Comparison of ENCODE assay signal across 11 mouse cellular contexts in the genomic region with DNA sequence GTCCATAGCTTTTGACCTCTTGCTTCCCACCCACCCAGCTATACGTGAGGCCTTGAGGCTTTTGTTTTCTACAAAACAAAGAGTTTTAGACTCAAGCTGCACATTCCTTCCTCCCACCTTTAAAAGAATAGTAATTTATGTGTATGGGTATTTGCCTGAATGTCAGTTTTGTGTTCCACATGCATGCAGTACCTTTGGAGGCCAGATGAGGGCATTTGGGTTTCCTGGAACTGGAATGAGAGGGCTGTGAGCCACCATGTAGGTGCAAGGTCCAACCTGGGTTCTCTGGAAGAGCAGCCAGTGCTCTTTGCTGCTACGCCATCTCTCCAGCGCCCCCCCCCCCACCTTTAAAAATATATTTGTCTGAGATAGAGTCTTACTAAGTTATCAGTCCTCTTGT. TPM values are rescaled to one million over a fixed set of nuclear protein-coding genes. Genes with fewer than 3 reads are reported as not detected.
DNase-seq lines count a peak whose midpoint lies in the region; ATAC-seq and TF ChIP-seq lines count a peak whose summit lies in the region.
"Had no signal": no experiment of that assay in that cellular context is flagged by ENCODE, and none has a peak within 500 bp of the region (broad histone marks: within the 10 kb centered on the region; RNA-seq: fewer than 3 reads in every experiment).

No protein-coding gene starts in this region.

- no peak overlapping the region for H3K27ac ChIP-seq in heart, postnatal 0 days (ENCODE audit: low read depth)
- H3K27ac ChIP-seq in midbrain, embryonic 14.5 days (replicated peaks; ENCODE audit: low read depth, low read length), result no peak overlapping the region
- H3K27ac ChIP-seq in midbrain, embryonic 13.5 days, result no peak overlapping the region
- H3K27ac ChIP-seq: macrophage had no signal

- no peaks in the 10 kb centered on the region for H3K9me3 ChIP-seq in heart, postnatal 0 days (replicated peaks; ENCODE audit: control insufficient read depth, low read length)
- H3K9me3 ChIP-seq in midbrain, embryonic 14.5 days (ENCODE audit: control insufficient read depth, low read length), result no peaks in the 10 kb centered on the region
- no peaks in the 10 kb centered on the region for H3K9me3 ChIP-seq in midbrain, embryonic 13.5 days
- H3K9me3 ChIP-seq: heart, embryonic 12.5 days had no signal

- no peak for TF ChIP-seq EP300 in heart, postnatal 0 days (IDR thresholded peaks at IDR 0.05; ENCODE audit: low read depth)

- DNase-seq in heart, postnatal 0 days (ENCODE audit: low spot score), result no peak
- no peak for DNase-seq in heart, postnatal 4 days
- peak; percentile 27 for DNase-seq in midbrain, embryonic 14.5 days
- DNase-seq in c-Kit-positive CD71-positive TER-119-negative erythroid progenitor cells, embryonic 14.5 days (ENCODE audit: low read depth), result peak; percentile 8
- DNase-seq in thymus, postnatal 25 days, result peak; percentile 24
- no peak for DNase-seq in urinary bladder, postnatal 10 days (ENCODE audit: low spot score)
- DNase-seq: cerebellum, adult 18-20 months had no signal

- H3K4me1 ChIP-seq in heart, postnatal 0 days (ENCODE audit: control insufficient read depth, insufficient read depth), result no peaks in the 10 kb centered on the region
- H3K4me1 ChIP-seq in midbrain, embryonic 14.5 days (ENCODE audit: control insufficient read depth, insufficient read depth, low read length), result peaks cover 13% of the 10 kb centered on the region
- H3K4me1 ChIP-seq in midbrain, embryonic 13.5 days (replicated peaks), result peaks cover 17% of the 10 kb centered on the region

- peaks cover 11% of the 10 kb centered on the region; the same call in 1 of the 2 replicates for H3K36me3 ChIP-seq in heart, postnatal 0 days (replicated peaks; ENCODE audit: control insufficient read depth, insufficient read depth, low read length)
- peaks cover 39% of the 10 kb centered on the region for H3K36me3 ChIP-seq in midbrain, embryonic 14.5 days (ENCODE audit: control insufficient read depth, insufficient read depth, low read length)
- peaks cover 38% of the 10 kb centered on the region for H3K36me3 ChIP-seq in midbrain, embryonic 13.5 days

- peak; percentile 43 for TF ChIP-seq CTCF in heart, postnatal 0 days (IDR thresholded peaks at IDR 0.05; ENCODE audit: low read depth)

- no peak overlapping the region for H3K4me2 ChIP-seq in heart, postnatal 0 days (ENCODE audit: low read depth, low read length)
- no peak overlapping the region for H3K4me2 ChIP-seq in midbrain, embryonic 14.5 days (ENCODE audit: low read length)
- no peak overlapping the region for H3K4me2 ChIP-seq in midbrain, embryonic 13.5 days (replicated peaks)
- H3K4me2 ChIP-seq: heart, embryonic 12.5 days had no signal

- 87% methylated on average over 3 of the region's 3 CpGs for WGBS in heart, postnatal 0 days
- WGBS in midbrain, embryonic 14.5 days, result 80% methylated on average over 3 of the region's 3 CpGs
- WGBS in midbrain, embryonic 13.5 days, result 87% methylated on average over 3 of the region's 3 CpGs

- H3K27me3 ChIP-seq in heart, postnatal 0 days (ENCODE audit: control insufficient read depth, insufficient read depth, low read length), result no peaks in the 10 kb centered on the region
- H3K27me3 ChIP-seq in midbrain, embryonic 14.5 days (ENCODE audit: control insufficient read depth, insufficient read depth, low read length), result no peaks in the 10 kb centered on the region
- H3K27me3 ChIP-seq in midbrain, embryonic 13.5 days, result no peaks in the 10 kb centered on the region
- H3K27me3 ChIP-seq: heart, embryonic 12.5 days had no signal

- H3K4me3 ChIP-seq in heart, postnatal 0 days (ENCODE audit: low read depth, low read length), result no peak overlapping the region
- no peak overlapping the region for H3K4me3 ChIP-seq in midbrain, embryonic 14.5 days (replicated peaks; ENCODE audit: low read depth, low read length)
- H3K4me3 ChIP-seq in midbrain, embryonic 13.5 days (replicated peaks), result no peak overlapping the region
- H3K4me3 ChIP-seq: heart, embryonic 12.5 days had no signal

- H3K9ac ChIP-seq in heart, postnatal 0 days (replicated peaks; ENCODE audit: low read depth, low read length), result no peak overlapping the region
- no peak overlapping the region for H3K9ac ChIP-seq in midbrain, embryonic 14.5 days (replicated peaks; ENCODE audit: low read length)
- no peak overlapping the region for H3K9ac ChIP-seq in midbrain, embryonic 13.5 days (replicated peaks)
- H3K9ac ChIP-seq: heart, embryonic 12.5 days had no signal

- no peak for ATAC-seq in heart, postnatal 0 days (ENCODE audit: insufficient read depth, low read depth)
- ATAC-seq in midbrain, embryonic 14.5 days (ENCODE audit: low FRiP score, low TSS enrichment), result no peak
- no peak for ATAC-seq in midbrain, embryonic 13.5 days
- ATAC-seq in erythroblast, adult 5-6 weeks (replicated peaks; ENCODE audit: low FRiP score, poor library complexity, severe bottlenecking), result no peak

RNA-seq across cellular contexts. Expression of a gene that starts 36.7 kb away (rescaled TPM):
- 5.2 and 8.8 TPM in 2 replicates for total RNA-seq in heart, postnatal 0 days (2014; rRNA removed; ENCODE audit: low replicate concordance)
- polyA plus RNA-seq in heart, postnatal 0 days (2015; fragmentation: Nextera tagmentation; extraction: Ambion mirVana), result 13.7 and 14.9 TPM in 2 replicates
- total RNA-seq in heart, postnatal 4 days (2021), result 10 to 100 TPM; 16.7 to 18.1 TPM
- 47.7 and 62.1 TPM in 2 replicates for polyA plus RNA-seq in midbrain, embryonic 14.5 days (2014; fragmentation: Nextera tagmentation; extraction: Ambion mirVana)
- 57.3 and 58.2 TPM in 2 replicates for polyA plus RNA-seq in midbrain, embryonic 13.5 days (2015; fragmentation: Nextera tagmentation; extraction: Ambion mirVana)
- 2.9 and 20.2 TPM in 2 replicates for total RNA-seq in erythroblast, adult 5-6 weeks (2015; ENCODE audit: low replicate concordance)
- total RNA-seq in erythroblast, adult 5-6 weeks (2017; ENCODE audit: low replicate concordance), result 2.6 and 7.1 TPM in 2 replicates

RNA-seq across cellular contexts. Expression of a gene that starts 36.8 kb away (rescaled TPM):
- total RNA-seq in heart, postnatal 0 days (2014; rRNA removed; ENCODE audit: low replicate concordance), result 2.2 and 13.1 TPM in 2 replicates
- polyA plus RNA-seq in heart, postnatal 0 days (2015; fragmentation: Nextera tagmentation; extraction: Ambion mirVana), result 4.0 and 4.2 TPM in 2 replicates
- 1 to 10 TPM; 3.5 to 4.2 TPM for total RNA-seq in heart, postnatal 4 days (2021)
- polyA plus RNA-seq in midbrain, embryonic 14.5 days (2014; fragmentation: Nextera tagmentation; extraction: Ambion mirVana), result 5.4 and 6.5 TPM in 2 replicates
- polyA plus RNA-seq in midbrain, embryonic 13.5 days (2015; fragmentation: Nextera tagmentation; extraction: Ambion mirVana), result 9.2 and 10.3 TPM in 2 replicates
- 2.3 and 6.5 TPM in 2 replicates for total RNA-seq in erythroblast, adult 5-6 weeks (2015; ENCODE audit: low replicate concordance)
- 4.9 and 6.0 TPM in 2 replicates for total RNA-seq in erythroblast, adult 5-6 weeks (2017; ENCODE audit: low replicate concordance)

RNA-seq across cellular contexts. Expression of a gene that starts 43.3 kb away (rescaled TPM):
- total RNA-seq in heart, postnatal 0 days (2014; rRNA removed; ENCODE audit: low replicate concordance), result 0.12 and 2.6 TPM in 2 replicates
- 0.15 and 0.34 TPM in 2 replicates for polyA plus RNA-seq in heart, postnatal 0 days (2015; fragmentation: Nextera tagmentation; extraction: Ambion mirVana)
- under 1 TPM; 0.25 to 0.55 TPM for total RNA-seq in heart, postnatal 4 days (2021)
- 0.24 and 0.79 TPM in 2 replicates for polyA plus RNA-seq in midbrain, embryonic 14.5 days (2014; fragmentation: Nextera tagmentation; extraction: Ambion mirVana)
- 0.27 and 0.46 TPM in 2 replicates for polyA plus RNA-seq in midbrain, embryonic 13.5 days (2015; fragmentation: Nextera tagmentation; extraction: Ambion mirVana)
- not detected in 2 replicates for total RNA-seq in erythroblast, adult 5-6 weeks (2015; ENCODE audit: low replicate concordance)
- 0.42 TPM in 1 of 2 replicates, not detected in the other for total RNA-seq in erythroblast, adult 5-6 weeks (2017; ENCODE audit: low replicate concordance)

Comparison
In these comparisons a context has a peak if more than half of its experiments do, and no peak if none do; other contexts are left out.
1. DNase-seq: peak in midbrain, embryonic 14.5 days (single experiment), c-Kit-positive CD71-positive TER-119-negative erythroid progenitor cells, embryonic 14.5 days (single experiment) and thymus, postnatal 25 days (single experiment); none in heart, postnatal 0 days (single experiment), heart, postnatal 4 days (single experiment) and urinary bladder, postnatal 10 days (single experiment).